ENCODE assay signal across 8 mouse cellular contexts in genomic region chr11:106919612-106920550, GRCm38 (mm10). TPM values are rescaled to one million over a fixed set of nuclear protein-coding genes. Genes with fewer than 3 reads are reported as not detected.
DNase-seq lines count a peak whose midpoint lies in the region; ATAC-seq and TF ChIP-seq lines count a peak whose summit lies in the region.

No protein-coding gene starts in this region.

- 1% methylated on average over 86 of the region's 87 CpGs for WGBS in heart, embryonic 13.5 days
- WGBS in liver, postnatal 0 days (ENCODE audit: insufficient replicate concordance), result 1% methylated on average over 59 of the region's 87 CpGs
- WGBS in neural tube, embryonic 12.5 days, result under 1% methylated on average over 59 of the region's 87 CpGs

- no peaks in the 10 kb centered on the region for H3K36me3 ChIP-seq in heart, embryonic 13.5 days
- H3K36me3 ChIP-seq in liver, postnatal 0 days (replicated peaks; ENCODE audit: insufficient read depth, low read length), result no peaks in the 10 kb centered on the region
- H3K36me3 ChIP-seq in neural tube, embryonic 12.5 days, result no peaks in the 10 kb centered on the region

- ATAC-seq in erythroblast, adult 5-6 weeks (replicated peaks; ENCODE audit: low FRiP score, poor library complexity, severe bottlenecking), result peak; percentile 61
- peak; percentile 71 for ATAC-seq in heart, embryonic 13.5 days (ENCODE audit: extremely low read depth, insufficient number of reproducible peaks, low FRiP score, low TSS enrichment)
- peak; percentile 80 for ATAC-seq in liver, postnatal 0 days
- ATAC-seq in neural tube, embryonic 12.5 days (ENCODE audit: low FRiP score, low read depth), result peak; percentile 94

- H3K27ac ChIP-seq in heart, embryonic 13.5 days (replicated peaks), result peak overlapping the region; percentile 94
- H3K27ac ChIP-seq in liver, postnatal 0 days (ENCODE audit: low read depth), result peak overlapping the region; percentile 94
- peak overlapping the region; percentile 96 for H3K27ac ChIP-seq in neural tube, embryonic 12.5 days

- DNase-seq in B cell, adult 2 months, result peak; percentile 19 to 38
- DNase-seq in adrenal gland, postnatal 25 days, result peak; percentile 61
- DNase-seq in kidney, postnatal 10 days, result peak; percentile 52
- DNase-seq in liver, postnatal 0 days, result peak; percentile 52
- peak; percentile 73 for DNase-seq in testis, postnatal 10 days (ENCODE audit: low spot score)

- peaks cover 33% of the 10 kb centered on the region for H3K4me1 ChIP-seq in heart, embryonic 13.5 days
- H3K4me1 ChIP-seq in liver, postnatal 0 days (ENCODE audit: insufficient read depth), result peaks cover 14% of the 10 kb centered on the region
- peaks cover 20% of the 10 kb centered on the region for H3K4me1 ChIP-seq in neural tube, embryonic 12.5 days

- peak overlapping the region; percentile 99 for H3K9ac ChIP-seq in heart, embryonic 13.5 days
- peak overlapping the region; percentile 84 for H3K9ac ChIP-seq in liver, postnatal 0 days (replicated peaks)
- peak overlapping the region; percentile 96 for H3K9ac ChIP-seq in neural tube, embryonic 12.5 days

- H3K4me3 ChIP-seq in heart, embryonic 13.5 days, result peak overlapping the region; percentile 93
- peak overlapping the region; percentile 75 for H3K4me3 ChIP-seq in liver, postnatal 0 days (ENCODE audit: low read depth, low read length)
- H3K4me3 ChIP-seq in neural tube, embryonic 12.5 days, result peak overlapping the region; percentile 98

- TF ChIP-seq CTCF in liver, postnatal 0 days (IDR thresholded peaks at IDR 0.05; ENCODE audit: low read depth), result no peak

- no peak for TF ChIP-seq EP300 in liver, postnatal 0 days (IDR thresholded peaks at IDR 0.05; ENCODE audit: low read depth)

- peak overlapping the region; percentile 87 for H3K4me2 ChIP-seq in heart, embryonic 13.5 days
- peak overlapping the region; percentile 86 for H3K4me2 ChIP-seq in liver, postnatal 0 days (ENCODE audit: low read depth, low read length)
- peak overlapping the region; percentile 77 for H3K4me2 ChIP-seq in neural tube, embryonic 12.5 days (replicated peaks)

- no peaks in the 10 kb centered on the region for H3K9me3 ChIP-seq in heart, embryonic 13.5 days
- no peaks in the 10 kb centered on the region for H3K9me3 ChIP-seq in liver, postnatal 0 days (ENCODE audit: low read length)
- H3K9me3 ChIP-seq in neural tube, embryonic 12.5 days, result no peaks in the 10 kb centered on the region

- H3K27me3 ChIP-seq in heart, embryonic 13.5 days (replicated peaks), result no peaks in the 10 kb centered on the region
- H3K27me3 ChIP-seq in liver, postnatal 0 days (ENCODE audit: insufficient read depth, low read length), result no peaks in the 10 kb centered on the region
- no peaks in the 10 kb centered on the region for H3K27me3 ChIP-seq in neural tube, embryonic 12.5 days (replicated peaks)

RNA-seq across cellular contexts. Expression of gene Smurf2, which starts 0.6 kb away (rescaled TPM):
- 35.3 and 40.8 TPM in 2 replicates for total RNA-seq in adrenal gland, postnatal 25 days (2021)
- total RNA-seq in erythroblast, adult 5-6 weeks (2015; ENCODE audit: low replicate concordance), result 4.4 and 6.9 TPM in 2 replicates
- total RNA-seq in erythroblast, adult 5-6 weeks (2017; ENCODE audit: low replicate concordance), result 7.7 and 8.5 TPM in 2 replicates
- polyA plus RNA-seq in heart, embryonic 13.5 days (2015; fragmentation: Nextera tagmentation; extraction: Ambion mirVana), result 9.7 and 10.2 TPM in 2 replicates
- 4.5 and 4.8 TPM in 2 replicates for polyA plus RNA-seq in liver, postnatal 0 days (2015; fragmentation: Nextera tagmentation; extraction: Ambion mirVana)
- 16.4 and 18.2 TPM in 2 replicates for polyA plus RNA-seq in neural tube, embryonic 12.5 days (2016; fragmentation: Nextera tagmentation; extraction: Ambion mirVana)

Comparison
In these comparisons a context has a peak if more than half of its experiments do, and no peak if none do; other contexts are left out.
1. Peak in every context shown above with its lines: DNase-seq, ATAC-seq, H3K4me3 ChIP-seq and H3K27ac ChIP-seq.